Mouse (Mus musculus) cerebellum, adult (tissue): ENCODE data around the gene Shroom3.

Experiments
- ATAC-seq: cut with Nextera tagmentation; 2 replicates; pipeline ENCODE4 v1.9.2; 2017; ENCODE audit warnings: mild to moderate bottlenecking, moderate library complexity, mixed read lengths; ENCODE audit not compliant: insufficient number of reproducible peaks, low FRiP score, low TSS enrichment

Shroom3 gene

GRCm38 (mm10) chr5:92880393-92880792, 197.2 kb downstream of the Shroom3 start:
- ATAC-seq: no peak

GRCm38 (mm10) chr5:92880893-92881292, 197.7 kb downstream of the Shroom3 start:
- no peak for ATAC-seq

GRCm38 (mm10) chr5:92886141-92886540, 202.9 kb downstream of the Shroom3 start:
- no peak for ATAC-seq

GRCm38 (mm10) chr5:92887501-92887900, 204.3 kb downstream of the Shroom3 start:
- ATAC-seq: no peak

GRCm38 (mm10) chr5:92888628-92889241, 205.5 kb downstream of the Shroom3 start:
- ATAC-seq: no peak

GRCm38 (mm10) chr5:92890902-92891301, 207.7 kb downstream of the Shroom3 start:
- ATAC-seq: no peak

GRCm38 (mm10) chr5:92893284-92893683, 210.0 kb downstream of the Shroom3 start:
- ATAC-seq: no peak

GRCm38 (mm10) chr5:92893711-92894110, 210.5 kb downstream of the Shroom3 start:
- no peak for ATAC-seq

- no peak for ATAC-seq
Observed at GRCm38 (mm10) chr5:92895877-92896276, 212.6 kb downstream of the Shroom3 start.

GRCm38 (mm10) chr5:92896725-92897280, 213.6 kb downstream of the Shroom3 start:
- no peak for ATAC-seq

GRCm38 (mm10) chr5:92897766-92898745, 214.8 kb downstream of the Shroom3 start:
- peak; percentile 65 for ATAC-seq

GRCm38 (mm10) chr5:92900470-92900869, 217.2 kb downstream of the Shroom3 start:
- no peak for ATAC-seq

GRCm38 (mm10) chr5:92901870-92902269, 218.6 kb downstream of the Shroom3 start:
- no peak for ATAC-seq

- no peak for ATAC-seq
Observed at GRCm38 (mm10) chr5:92905146-92905545, 221.9 kb downstream of the Shroom3 start.

GRCm38 (mm10) chr5:92905594-92906008, 222.4 kb downstream of the Shroom3 start:
- ATAC-seq: no peak

GRCm38 (mm10) chr5:92908227-92908626, 225.0 kb downstream of the Shroom3 start:
- ATAC-seq: no peak

- no peak for ATAC-seq
Observed at GRCm38 (mm10) chr5:92910838-92911237, 227.6 kb downstream of the Shroom3 start.

- no peak for ATAC-seq
Observed at GRCm38 (mm10) chr5:92915421-92915820, 232.2 kb downstream of the Shroom3 start.

GRCm38 (mm10) chr5:92917755-92918154, 234.5 kb downstream of the Shroom3 start:
- ATAC-seq: no peak

GRCm38 (mm10) chr5:92918170-92918569, 234.9 kb downstream of the Shroom3 start:
- no peak for ATAC-seq

- no peak for ATAC-seq
Observed at GRCm38 (mm10) chr5:92918866-92919265, 235.6 kb downstream of the Shroom3 start.
